Mouse (Mus musculus) cerebellum, postnatal 25 days (tissue): ENCODE results near the gene Gm6096.
"Not testable (repeated sequence)": the region's sequence is repeated elsewhere in the genome, so short reads cannot be mapped to it uniquely, and the experiment has no call there.

Experiments
- DNase-seq, 2 experiments: peaks; one replicate each; pipeline ENCODE4 v3.0.0; 2021; ENCODE audit warnings: mixed read lengths in 2 of 2

The Gm6096 gene

DNA sequence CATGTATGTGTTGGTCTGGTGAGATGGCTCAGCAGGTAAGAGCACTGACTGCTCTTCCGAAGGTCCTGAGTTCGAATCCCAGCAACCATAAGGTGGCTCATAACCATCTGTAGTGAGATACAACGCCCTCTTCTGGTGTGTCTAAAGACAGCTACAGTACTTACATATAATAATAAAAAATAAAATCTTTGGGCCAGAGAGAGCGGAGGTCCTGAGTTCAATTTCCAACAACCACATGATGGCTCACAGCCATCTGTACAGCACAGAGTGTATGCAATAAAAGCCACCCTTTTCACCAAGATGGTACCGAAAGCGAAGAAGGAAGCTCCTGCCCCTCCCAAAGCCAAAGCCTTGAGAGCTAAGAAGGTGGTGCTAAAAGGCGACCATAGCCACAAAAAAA lies at the start of gene Gm6096:
Gene Gm6096, plus strand, starts transcription at position 301 of the 400 bp plus-strand sequence.
- DNase-seq: no peak

DNA sequence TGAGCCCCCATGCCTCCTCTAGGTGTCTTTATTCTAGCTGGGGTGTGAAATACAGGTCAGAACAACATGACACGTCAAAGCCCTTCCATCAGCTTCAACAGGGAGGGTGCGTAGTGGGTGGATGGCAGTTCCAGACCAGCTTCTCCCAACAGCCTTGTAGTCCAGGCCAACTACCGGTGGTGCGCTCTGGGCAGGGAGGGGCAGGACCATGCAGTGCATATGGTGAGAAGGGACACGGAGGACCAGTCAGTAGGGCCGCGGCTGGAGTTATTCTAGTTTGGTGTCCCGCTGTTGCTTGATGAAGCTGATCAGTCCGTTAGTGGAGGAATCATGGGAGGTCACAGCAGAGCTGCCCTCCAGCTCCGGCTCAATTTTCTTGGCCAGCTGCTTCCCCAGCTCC lies 48.7 kb upstream of the Gm6096 start:
- not testable (repeated sequence) for DNase-seq

DNA sequence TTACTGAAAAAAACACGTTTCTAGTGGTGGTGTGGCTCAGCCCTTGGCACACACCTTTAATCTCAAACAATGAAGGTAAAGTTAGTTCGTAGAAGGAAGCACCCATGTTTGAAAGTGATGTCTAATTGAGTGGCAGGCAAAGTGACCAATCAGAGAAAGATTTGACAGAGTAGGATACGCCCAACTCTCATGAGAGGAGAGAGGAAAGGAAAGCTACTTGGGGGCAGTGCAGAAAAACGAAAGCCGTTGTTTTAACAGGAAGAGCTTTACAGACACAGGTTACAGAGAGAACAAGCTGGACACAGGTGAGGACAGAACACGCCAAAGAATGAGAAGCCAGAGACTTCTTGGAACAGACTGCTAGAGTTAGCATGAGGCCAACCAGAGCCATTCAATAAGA lies 44.5 kb upstream of the Gm6096 start:
- no peak for DNase-seq

DNA sequence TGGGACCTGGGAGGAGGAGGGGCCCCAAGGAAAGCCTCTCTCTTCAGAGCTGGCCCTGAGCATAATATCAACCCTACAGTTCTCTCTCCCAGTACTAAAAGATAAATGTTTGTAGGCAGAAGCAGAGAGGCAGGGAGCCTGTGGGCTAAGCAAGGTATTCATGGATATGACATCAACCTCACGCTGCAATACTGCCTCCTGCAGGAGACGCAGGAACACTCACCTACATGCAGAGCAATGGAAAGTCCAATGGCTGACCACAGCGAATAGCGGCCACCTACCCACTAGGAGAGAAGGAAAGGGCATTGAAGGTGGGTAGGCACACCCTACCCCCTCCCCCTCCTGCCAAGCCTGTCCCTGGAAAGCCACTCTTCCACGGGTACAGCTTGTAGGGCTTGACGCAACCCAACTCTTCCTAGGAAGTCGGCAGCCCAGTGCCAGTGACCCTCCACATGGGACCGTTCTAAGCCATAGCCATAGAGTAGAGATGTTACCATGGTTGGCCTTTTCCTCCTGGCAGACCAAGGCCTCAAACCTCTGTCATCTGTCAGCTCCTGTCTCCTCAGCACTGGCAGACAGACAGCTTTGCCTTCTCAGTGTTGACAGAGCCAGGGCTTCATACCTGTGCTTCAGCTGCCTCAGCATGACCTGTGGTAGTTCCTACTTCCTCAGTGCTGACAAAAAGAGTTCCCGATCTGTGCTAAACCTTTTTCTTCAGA lies 42.7 kb upstream of the Gm6096 start:
- no peak for DNase-seq

DNA sequence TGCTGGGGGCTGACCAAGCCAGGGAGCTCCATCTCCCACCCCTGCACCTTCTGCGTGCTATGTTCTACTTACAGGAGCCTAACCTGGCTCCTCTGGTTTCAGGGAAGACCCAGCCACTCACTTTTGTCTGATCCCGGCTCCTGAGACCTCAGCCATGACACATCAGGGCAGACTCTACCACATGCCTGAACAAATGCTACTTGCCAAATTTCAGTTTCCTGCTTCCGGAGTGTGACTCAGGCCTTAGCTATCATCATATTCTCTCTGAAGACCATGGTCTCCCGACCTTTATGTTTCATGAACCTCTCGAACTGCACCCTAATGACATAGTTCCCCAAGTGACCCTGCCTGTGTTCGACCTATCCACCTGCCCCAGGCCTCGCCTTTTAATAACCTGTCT lies 37.6 kb upstream of the Gm6096 start:
- no peak for DNase-seq

DNA sequence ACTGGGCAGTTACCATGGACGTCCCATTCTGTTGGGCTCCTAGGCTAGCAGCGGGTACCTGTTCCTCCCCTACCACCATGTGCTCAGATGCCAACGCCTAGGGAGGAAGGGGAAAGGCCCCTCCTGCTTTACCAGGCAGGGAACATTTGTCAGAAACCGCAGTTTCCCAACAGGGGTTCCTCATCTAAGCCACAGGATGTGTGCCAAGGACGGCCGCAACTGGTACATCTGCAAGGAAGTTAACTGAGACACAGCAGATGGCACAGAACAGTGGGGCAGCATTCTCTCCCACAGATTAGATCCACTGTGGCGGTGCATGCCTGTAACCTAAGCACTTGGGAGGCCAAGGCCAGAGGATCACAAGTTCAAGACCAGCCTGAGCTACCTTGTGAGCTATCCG lies 36.2 kb upstream of the Gm6096 start:
- no peak for DNase-seq

DNA sequence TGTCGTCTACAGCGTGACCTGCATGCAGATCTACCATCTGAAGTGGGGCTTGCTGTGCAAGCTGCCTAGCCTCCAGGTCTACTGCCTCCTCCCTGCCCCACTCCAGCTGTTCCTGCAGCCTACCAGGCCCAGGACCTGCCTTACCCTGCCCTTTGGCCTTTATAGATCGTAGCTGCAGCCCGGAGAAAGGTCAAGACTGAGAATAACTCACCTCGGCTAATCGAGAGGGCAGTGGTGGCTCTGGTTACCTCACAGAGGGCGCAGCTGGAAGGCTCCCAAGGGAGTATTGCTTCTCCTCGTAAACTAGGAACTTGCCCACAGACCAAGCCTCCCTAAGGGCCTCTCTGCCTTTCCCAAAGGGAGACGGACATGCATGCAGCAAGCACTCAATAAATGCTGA lies 35.4 kb upstream of the Gm6096 start:
- DNase-seq: no peak

DNA sequence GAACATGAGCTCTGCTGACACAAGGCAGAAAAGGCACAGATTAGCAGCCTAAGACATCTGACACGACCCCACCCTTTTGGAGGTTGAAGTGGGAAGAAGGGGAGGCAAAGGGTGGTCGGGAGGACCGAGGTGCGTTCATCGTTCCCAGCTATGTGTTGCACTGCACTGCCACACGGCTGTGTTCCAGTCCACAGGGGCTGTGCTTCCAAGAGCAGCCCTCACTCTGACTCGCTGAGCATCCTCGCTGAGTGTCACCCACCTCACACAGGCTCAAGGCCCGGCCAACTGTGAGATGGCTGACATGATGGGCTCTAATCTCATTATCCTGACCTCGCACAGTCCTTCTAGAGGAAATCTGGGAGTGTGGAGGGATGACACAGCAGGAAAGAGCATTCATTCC lies 34.4 kb upstream of the Gm6096 start:
- DNase-seq: no peak

DNA sequence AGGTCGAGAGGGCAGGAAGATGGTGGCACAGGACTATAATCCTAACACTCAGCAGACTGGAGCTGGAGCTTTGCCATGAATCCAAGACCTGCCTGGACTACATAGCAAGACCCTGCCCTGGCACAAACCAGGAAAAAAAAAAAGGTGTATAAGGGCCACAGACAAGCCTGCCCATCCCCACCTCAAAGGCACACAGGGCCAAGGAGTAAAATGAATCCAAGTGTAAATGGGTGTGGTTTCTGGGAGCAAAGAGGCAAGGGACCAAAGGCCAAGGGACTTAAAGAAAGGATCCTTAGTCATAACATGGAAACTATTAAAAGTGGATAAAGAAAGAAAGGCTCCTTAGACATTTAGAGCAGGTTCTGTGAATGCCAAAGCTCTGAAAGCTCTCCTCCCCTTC lies 32.3 kb upstream of the Gm6096 start:
- DNase-seq: no peak

- DNase-seq: no peak
These were observed 29.1 kb upstream of the Gm6096 start for GRCm38 (mm10) chr7:34221594-34222250.

DNA sequence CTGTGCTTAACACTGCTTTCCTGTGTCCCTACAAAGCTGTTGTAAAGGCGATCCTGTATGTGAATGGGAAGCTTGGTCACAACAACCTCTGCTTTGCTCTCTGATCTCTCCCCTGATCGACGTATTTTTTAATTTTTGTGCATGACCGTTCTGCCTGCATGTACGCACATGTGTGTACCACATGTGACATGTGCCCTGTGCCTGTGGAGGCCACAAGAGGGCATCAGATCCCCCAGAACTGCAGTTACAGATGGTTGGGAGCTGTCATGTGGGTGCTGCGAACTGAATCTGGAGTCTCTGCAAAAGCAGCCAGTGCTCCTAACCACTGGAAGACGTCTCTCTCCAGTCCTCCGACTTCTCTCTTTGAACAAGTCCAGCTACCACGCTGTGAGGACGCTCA lies 28.5 kb upstream of the Gm6096 start:
- no peak for DNase-seq

- peak in 1 of 2 experiments; percentile 47 for DNase-seq
These were observed 26.5 kb upstream of the Gm6096 start for GRCm38 (mm10) chr7:34224308-34224707.

- DNase-seq: peak in 1 of 2 experiments; percentile 49
These were observed 24.8 kb upstream of the Gm6096 start for GRCm38 (mm10) chr7:34226086-34226485.

DNA sequence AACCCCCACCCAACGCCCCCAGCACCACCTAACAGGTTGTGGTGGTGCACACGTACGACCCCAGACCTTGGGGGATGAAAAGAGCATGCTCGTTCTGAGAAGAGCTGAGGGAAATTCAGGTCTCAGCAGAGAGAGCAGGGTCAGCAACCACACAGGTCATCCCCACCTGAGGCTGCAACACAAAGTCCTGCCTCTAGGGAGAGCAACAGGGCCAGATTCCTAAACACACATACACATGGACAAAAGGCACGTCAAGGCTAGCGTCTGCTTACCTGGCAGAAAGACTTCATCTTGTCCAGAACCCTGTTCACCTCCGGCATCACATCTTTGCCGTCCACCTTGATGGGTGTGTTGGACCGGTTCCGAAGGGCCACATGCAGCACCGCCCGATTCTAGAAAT lies 24.0 kb upstream of the Gm6096 start:
- DNase-seq: no peak

DNA sequence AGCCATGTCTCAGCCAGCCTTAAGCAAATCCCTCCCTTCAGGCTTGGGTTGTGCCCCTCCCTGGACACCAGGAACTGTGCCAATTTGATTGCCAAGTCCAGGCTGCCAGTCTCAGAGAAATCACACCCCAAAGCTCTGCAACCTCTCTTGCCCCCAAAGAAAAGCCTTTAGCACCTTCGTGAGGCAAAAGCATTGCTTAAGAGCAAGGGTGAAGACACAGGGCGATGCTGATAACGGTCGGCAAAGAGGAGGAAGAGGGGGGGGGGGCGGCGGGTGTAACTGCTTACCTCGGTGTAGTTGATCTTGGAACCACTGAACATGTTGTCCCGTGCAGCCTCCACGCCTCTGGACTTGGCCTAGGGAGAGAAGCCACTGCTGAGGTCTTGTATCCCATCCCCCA lies 22.2 kb upstream of the Gm6096 start:
- DNase-seq: peak; percentile 37 to 64

DNA sequence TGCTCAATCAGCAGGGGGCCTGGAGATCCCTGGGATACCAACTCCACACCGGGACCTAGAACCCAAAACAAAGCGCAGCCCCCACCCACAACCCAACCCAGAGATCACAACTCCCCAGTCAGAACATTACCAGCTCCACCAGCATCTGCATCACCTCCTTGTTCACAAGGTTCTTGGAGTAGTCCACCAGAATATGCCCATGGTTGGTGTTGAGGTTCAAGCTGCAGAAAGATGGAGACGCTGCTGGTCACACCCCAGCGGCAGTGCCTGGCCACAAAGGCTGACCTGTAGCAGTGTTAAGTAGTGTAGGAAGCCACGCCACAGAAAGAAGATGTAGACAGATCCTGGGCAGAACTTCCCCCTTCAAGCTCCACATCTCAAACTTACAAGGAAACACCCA lies 21.7 kb upstream of the Gm6096 start:
- no peak for DNase-seq

- peak; percentile 61 to 63 for DNase-seq
These were observed 21.1 kb upstream of the Gm6096 start for GRCm38 (mm10) chr7:34229691-34230111.

GRCm38 (mm10) chr7:34230116-34230515 lies 20.7 kb upstream of the Gm6096 start, which contains the start of gene Gpi1:
TSS of gene Gpi1 (minus strand) at chr7:34230336.
- DNase-seq: peak; percentile 83 to 92

DNA sequence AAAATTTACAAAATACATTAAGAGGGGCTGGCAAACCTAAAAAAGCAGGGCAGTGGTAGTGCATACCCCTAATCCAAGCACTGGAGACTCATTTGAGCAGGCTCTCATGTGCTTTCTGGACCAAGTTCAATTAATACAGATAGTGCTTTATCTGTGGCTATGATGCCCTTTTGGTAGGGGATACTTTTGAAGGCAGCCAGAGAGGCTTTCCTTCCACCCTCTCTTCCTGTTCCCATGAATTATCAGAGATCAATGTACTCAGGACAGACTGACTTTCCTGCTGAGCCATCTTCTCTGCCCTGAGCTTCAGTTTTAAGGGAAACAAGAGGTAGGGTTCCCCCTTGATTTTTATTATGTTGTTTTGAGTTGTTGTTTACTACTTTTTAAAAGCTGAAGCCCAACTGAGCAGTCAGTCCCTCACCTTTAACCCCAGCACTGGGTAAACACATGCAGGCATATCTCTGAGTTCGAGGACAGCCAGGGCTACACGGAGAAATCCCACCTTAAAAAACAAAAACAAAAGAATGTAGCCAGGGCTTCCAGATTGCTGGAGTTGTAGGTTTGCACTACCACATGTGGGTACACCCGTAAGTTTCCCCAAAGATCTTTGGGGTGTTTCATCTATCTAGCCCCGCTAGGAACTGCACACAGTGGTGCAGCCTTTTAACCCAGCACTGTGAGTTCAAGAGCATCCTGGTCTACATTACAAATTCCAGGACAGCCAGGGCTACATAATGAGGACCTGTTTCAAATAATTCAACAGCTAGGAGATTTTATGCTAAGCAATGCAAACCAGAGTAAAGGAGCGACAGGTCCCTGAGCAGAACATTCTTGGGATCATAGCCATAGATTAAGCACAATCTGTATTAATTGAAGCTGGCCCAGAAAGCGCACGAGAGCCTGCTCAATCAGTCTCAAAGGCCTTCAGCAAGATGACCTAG lies 17.8 kb upstream of the Gm6096 start:
- no peak for DNase-seq

DNA sequence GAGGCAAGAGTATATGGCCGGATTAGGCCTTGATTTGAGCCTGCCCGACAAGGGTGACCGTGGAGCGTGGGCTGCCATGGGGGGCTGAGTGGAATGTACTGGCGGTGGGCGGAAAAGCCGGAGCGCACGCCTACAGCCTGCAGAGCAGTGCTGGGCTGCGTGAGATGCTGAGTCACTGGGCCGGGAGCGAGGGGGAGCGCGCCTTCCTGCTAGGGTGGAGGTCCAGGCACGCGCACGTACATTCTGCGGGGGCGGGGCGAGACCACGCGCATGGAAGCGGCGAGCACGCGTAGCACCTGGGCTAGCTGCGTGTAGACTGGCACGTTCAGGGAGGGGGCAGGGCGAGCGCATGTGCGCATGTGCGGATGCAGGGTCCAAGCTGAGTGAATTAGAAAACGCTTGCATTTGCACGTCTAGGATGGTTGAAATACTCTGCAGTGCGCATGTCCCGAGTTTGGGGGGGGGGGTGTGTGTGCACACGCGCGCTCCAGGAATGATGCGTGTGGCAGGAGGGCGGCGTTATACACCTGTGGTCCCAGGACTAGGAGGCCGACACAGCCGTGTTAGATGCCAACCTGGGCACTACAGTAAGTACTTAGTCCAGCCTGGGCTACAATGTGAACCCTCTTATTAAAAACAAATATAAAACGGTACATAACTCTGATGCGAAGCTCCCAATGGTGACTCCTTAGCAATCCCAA lies 16.8 kb upstream of the Gm6096 start:
- DNase-seq: peak; percentile 100

DNA sequence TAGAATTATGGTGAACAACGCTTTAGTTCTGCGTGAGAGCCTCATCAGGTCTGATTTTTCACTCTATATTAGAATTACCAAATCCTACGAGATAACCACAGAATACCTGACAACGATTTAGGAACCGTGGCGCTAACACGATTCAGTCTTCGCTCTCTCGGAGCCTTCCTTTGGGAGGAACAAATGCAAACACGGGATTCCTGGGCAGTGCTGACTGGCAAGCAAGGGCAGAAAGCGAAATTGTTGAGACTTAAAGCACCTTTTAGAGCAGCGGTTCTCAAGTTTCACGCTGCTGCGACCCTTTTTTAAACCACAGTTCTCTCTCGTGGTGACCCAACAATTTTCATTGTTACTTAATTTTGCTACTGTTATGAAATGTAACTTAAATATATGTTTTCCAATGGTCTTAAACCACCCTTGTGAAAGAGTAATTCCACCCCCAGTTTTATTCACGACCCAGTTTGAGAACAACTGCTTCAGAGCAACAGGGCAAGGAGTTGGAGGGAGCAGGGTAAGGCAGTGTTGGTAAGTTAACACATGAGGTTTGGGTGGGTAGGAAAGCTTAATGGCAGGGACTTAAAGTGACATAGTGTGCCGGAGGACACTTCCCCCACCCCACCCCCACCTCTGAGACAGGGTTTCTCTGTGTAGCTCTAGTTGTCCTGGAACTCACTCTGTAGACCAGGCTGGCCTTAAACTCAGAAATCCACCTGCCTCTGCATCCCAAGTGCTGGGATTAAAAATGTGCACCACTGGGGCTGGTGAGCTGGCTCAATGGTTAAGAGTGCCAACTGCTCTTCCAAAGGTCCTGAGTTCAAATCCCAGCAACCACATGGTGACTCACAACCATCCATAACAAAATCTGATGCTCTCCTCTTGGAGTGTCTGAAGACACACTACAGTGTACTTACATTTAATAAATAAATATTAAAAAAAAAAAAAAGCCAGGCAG lies 16.0 kb upstream of the Gm6096 start:
- peak in 1 of 2 experiments; percentile 37 for DNase-seq
